Mouse (Mus musculus): Measurements from ENCODE around the gene Inpp1. TPM values are rescaled to one million over a fixed set of nuclear protein-coding genes. Genes with fewer than 3 reads are reported as not detected.
A peak's percentile ranks its signal among the peaks of the same experiment; 100 is the strongest.

Inpp1 gene
- polyA plus RNA-seq, 1 experiment from 2014 or later: 15.6 TPM

- Histone ChIP-seq H3K9ac (replicated peaks; ENCODE audit: low read depth, low read length) (no peak overlapping the region), H3K4me3 (ENCODE audit: low read depth, low read length) (peak overlapping the region; percentile 19), H3K4me1 (ENCODE audit: control insufficient read depth, insufficient read depth, low read length) (no peaks in the 10 kb centered on the region), H3K27ac (ENCODE audit: low read length) (no peak overlapping the region), H3K9me3 (ENCODE audit: control insufficient read depth, low read depth, low read length) (no peaks in the 10 kb centered on the region), H3K36me3 (ENCODE audit: control insufficient read depth, insufficient read depth, low read length) (no peaks in the 10 kb centered on the region), H3K27me3 (ENCODE audit: control insufficient read depth, insufficient read depth, low read length) (no peaks in the 10 kb centered on the region), H3K4me2 (replicated peaks; ENCODE audit: low read depth, low read length) (peak overlapping the region; percentile 32)
- 15% methylated on average over 3 of the region's 3 CpGs for WGBS
- peak; percentile 38; the same call in 1 of the 2 replicates for ATAC-seq (ENCODE audit: insufficient number of reproducible peaks, insufficient read depth, low FRiP score, low read depth)
These were observed 26.9 kb upstream of the Inpp1 start for GRCm38 (mm10) chr1:52844354-52844753.

- Histone ChIP-seq H3K4me1 (ENCODE audit: control insufficient read depth, insufficient read depth, low read length) (no peaks in the 10 kb centered on the region), H3K9me3 (ENCODE audit: control insufficient read depth, low read depth, low read length) (no peaks in the 10 kb centered on the region), H3K36me3 (ENCODE audit: control insufficient read depth, insufficient read depth, low read length) (no peaks in the 10 kb centered on the region), H3K27ac (ENCODE audit: low read length) (no peak overlapping the region), H3K27me3 (ENCODE audit: control insufficient read depth, insufficient read depth, low read length) (no peaks in the 10 kb centered on the region), H3K4me2 (replicated peaks; ENCODE audit: low read depth, low read length) (no peak overlapping the region), H3K9ac (replicated peaks; ENCODE audit: low read depth, low read length) (no peak overlapping the region), H3K4me3 (ENCODE audit: low read depth, low read length) (no peak overlapping the region)
- no peak for ATAC-seq (ENCODE audit: insufficient number of reproducible peaks, insufficient read depth, low FRiP score, low read depth)
- WGBS: 94% methylated on average over 3 of the region's 3 CpGs
These were observed 21.6 kb upstream of the Inpp1 start for GRCm38 (mm10) chr1:52839099-52839498.

GRCm38 (mm10) chr1:52817813-52818147 lies 292 bp upstream of the Inpp1 start:
- Histone ChIP-seq H3K4me1 (ENCODE audit: control insufficient read depth, insufficient read depth, low read length) (0 out of 2 replicates have a peak, but pooled peaks cover 2% of the 10 kb centered on the region), H3K27me3 (ENCODE audit: control insufficient read depth, insufficient read depth, low read length) (no peaks in the 10 kb centered on the region), H3K36me3 (ENCODE audit: control insufficient read depth, insufficient read depth, low read length) (no peaks in the 10 kb centered on the region), H3K9ac (replicated peaks; ENCODE audit: low read depth, low read length) (peak overlapping the region; percentile 73), H3K4me3 (ENCODE audit: low read depth, low read length) (peak overlapping the region; percentile 73), H3K9me3 (ENCODE audit: control insufficient read depth, low read depth, low read length) (no peaks in the 10 kb centered on the region), H3K4me2 (replicated peaks; ENCODE audit: low read depth, low read length) (peak overlapping the region; percentile 67), H3K27ac (ENCODE audit: low read length) (peak overlapping the region; percentile 61; the same call in 1 of the 2 replicates)
- 5% methylated on average over 7 of the region's 7 CpGs for WGBS
- no peak for ATAC-seq (ENCODE audit: insufficient number of reproducible peaks, insufficient read depth, low FRiP score, low read depth)

- 58% methylated on average over 13 of the region's 13 CpGs for WGBS
- H3K27me3 ChIP-seq (ENCODE audit: control insufficient read depth, insufficient read depth, low read length): no peaks in the 10 kb centered on the region
- no peaks in the 10 kb centered on the region for H3K9me3 ChIP-seq (ENCODE audit: control insufficient read depth, low read depth, low read length)
- no peak overlapping the region for H3K9ac ChIP-seq (replicated peaks; ENCODE audit: low read depth, low read length)
- H3K27ac ChIP-seq (ENCODE audit: low read length): no peak overlapping the region
- peak overlapping the region; percentile 73 for H3K4me3 ChIP-seq (ENCODE audit: low read depth, low read length)
- H3K36me3 ChIP-seq (ENCODE audit: control insufficient read depth, insufficient read depth, low read length): no peaks in the 10 kb centered on the region
- H3K4me1 ChIP-seq (ENCODE audit: control insufficient read depth, insufficient read depth, low read length): 0 out of 2 replicates have a peak, but pooled peaks cover 2% of the 10 kb centered on the region
- peak overlapping the region; percentile 67 for H3K4me2 ChIP-seq (replicated peaks; ENCODE audit: low read depth, low read length)
- peak; percentile 18; the same call in 1 of the 2 replicates for ATAC-seq (ENCODE audit: insufficient number of reproducible peaks, insufficient read depth, low FRiP score, low read depth)
These were observed 1.1 kb downstream of the Inpp1 start for GRCm38 (mm10) chr1:52816232-52816891.

GRCm38 (mm10) chr1:52808456-52808855 lies 9.0 kb downstream of the Inpp1 start:
- Histone ChIP-seq H3K4me1 (ENCODE audit: control insufficient read depth, insufficient read depth, low read length) (no peaks in the 10 kb centered on the region), H3K27me3 (ENCODE audit: control insufficient read depth, insufficient read depth, low read length) (no peaks in the 10 kb centered on the region), H3K36me3 (ENCODE audit: control insufficient read depth, insufficient read depth, low read length) (no peaks in the 10 kb centered on the region; the same call in 1 of the 2 replicates), H3K9me3 (ENCODE audit: control insufficient read depth, low read depth, low read length) (no peaks in the 10 kb centered on the region), H3K4me3 (ENCODE audit: low read depth, low read length) (no peak overlapping the region), H3K27ac (ENCODE audit: low read length) (no peak overlapping the region), H3K4me2 (replicated peaks; ENCODE audit: low read depth, low read length) (no peak overlapping the region), H3K9ac (replicated peaks; ENCODE audit: low read depth, low read length) (no peak overlapping the region)
- WGBS: 77% methylated on average over 6 of the region's 6 CpGs
- 0 out of 2 replicates have a peak, but pooled peaks have one; percentile 28 for ATAC-seq (ENCODE audit: insufficient number of reproducible peaks, insufficient read depth, low FRiP score, low read depth)

- Histone ChIP-seq H3K4me2 (replicated peaks; ENCODE audit: low read depth, low read length) (no peak overlapping the region), H3K27ac (ENCODE audit: low read length) (no peak overlapping the region), H3K36me3 (ENCODE audit: control insufficient read depth, insufficient read depth, low read length) (no peaks in the 10 kb centered on the region; the same call in 1 of the 2 replicates), H3K9me3 (ENCODE audit: control insufficient read depth, low read depth, low read length) (no peaks in the 10 kb centered on the region), H3K4me3 (ENCODE audit: low read depth, low read length) (no peak overlapping the region), H3K27me3 (ENCODE audit: control insufficient read depth, insufficient read depth, low read length) (no peaks in the 10 kb centered on the region), H3K9ac (replicated peaks; ENCODE audit: low read depth, low read length) (no peak overlapping the region), H3K4me1 (ENCODE audit: control insufficient read depth, insufficient read depth, low read length) (no peaks in the 10 kb centered on the region)
- WGBS: 77% methylated on average over 1 of the region's 1 CpGs
- ATAC-seq (ENCODE audit: insufficient number of reproducible peaks, insufficient read depth, low FRiP score, low read depth): no peak
These were observed 12.4 kb downstream of the Inpp1 start for GRCm38 (mm10) chr1:52805041-52805440.

- ATAC-seq (ENCODE audit: insufficient number of reproducible peaks, insufficient read depth, low FRiP score, low read depth): no peak
- H3K27ac ChIP-seq (ENCODE audit: low read length): no peak overlapping the region
- WGBS: 80% methylated on average over 5 of the region's 5 CpGs
These were observed 15.0 kb downstream of the Inpp1 start for GRCm38 (mm10) chr1:52802406-52802975.

GRCm38 (mm10) chr1:52801651-52802050 lies 15.8 kb downstream of the Inpp1 start:
- ATAC-seq (ENCODE audit: insufficient number of reproducible peaks, insufficient read depth, low FRiP score, low read depth): no peak
- Histone ChIP-seq H3K36me3 (ENCODE audit: control insufficient read depth, insufficient read depth, low read length) (no peaks in the 10 kb centered on the region), H3K27ac (ENCODE audit: low read length) (no peak overlapping the region), H3K27me3 (ENCODE audit: control insufficient read depth, insufficient read depth, low read length) (no peaks in the 10 kb centered on the region), H3K9me3 (ENCODE audit: control insufficient read depth, low read depth, low read length) (no peaks in the 10 kb centered on the region), H3K4me3 (ENCODE audit: low read depth, low read length) (no peak overlapping the region), H3K4me2 (replicated peaks; ENCODE audit: low read depth, low read length) (no peak overlapping the region), H3K4me1 (ENCODE audit: control insufficient read depth, insufficient read depth, low read length) (peaks cover 6% of the 10 kb centered on the region; the same call in 1 of the 2 replicates), H3K9ac (replicated peaks; ENCODE audit: low read depth, low read length) (no peak overlapping the region)
- 81% methylated on average over 5 of the region's 5 CpGs for WGBS

More at GRCm38 (mm10) chr1:52802406-52802975, 15.0 kb downstream of the Inpp1 start:
- Histone ChIP-seq H3K9me3 (ENCODE audit: control insufficient read depth, low read depth, low read length) (no peaks in the 10 kb centered on the region), H3K27me3 (ENCODE audit: control insufficient read depth, insufficient read depth, low read length) (no peaks in the 10 kb centered on the region), H3K36me3 (ENCODE audit: control insufficient read depth, insufficient read depth, low read length) (no peaks in the 10 kb centered on the region), H3K9ac (replicated peaks; ENCODE audit: low read depth, low read length) (no peak overlapping the region), H3K4me2 (replicated peaks; ENCODE audit: low read depth, low read length) (no peak overlapping the region), H3K4me1 (ENCODE audit: control insufficient read depth, insufficient read depth, low read length) (peaks cover 6% of the 10 kb centered on the region; the same call in 1 of the 2 replicates), H3K4me3 (ENCODE audit: low read depth, low read length) (no peak overlapping the region)

All from stomach, embryonic 14.5 days (tissue).